9 mouse cellular contexts compared by ENCODE assay signal in the genomic region with DNA sequence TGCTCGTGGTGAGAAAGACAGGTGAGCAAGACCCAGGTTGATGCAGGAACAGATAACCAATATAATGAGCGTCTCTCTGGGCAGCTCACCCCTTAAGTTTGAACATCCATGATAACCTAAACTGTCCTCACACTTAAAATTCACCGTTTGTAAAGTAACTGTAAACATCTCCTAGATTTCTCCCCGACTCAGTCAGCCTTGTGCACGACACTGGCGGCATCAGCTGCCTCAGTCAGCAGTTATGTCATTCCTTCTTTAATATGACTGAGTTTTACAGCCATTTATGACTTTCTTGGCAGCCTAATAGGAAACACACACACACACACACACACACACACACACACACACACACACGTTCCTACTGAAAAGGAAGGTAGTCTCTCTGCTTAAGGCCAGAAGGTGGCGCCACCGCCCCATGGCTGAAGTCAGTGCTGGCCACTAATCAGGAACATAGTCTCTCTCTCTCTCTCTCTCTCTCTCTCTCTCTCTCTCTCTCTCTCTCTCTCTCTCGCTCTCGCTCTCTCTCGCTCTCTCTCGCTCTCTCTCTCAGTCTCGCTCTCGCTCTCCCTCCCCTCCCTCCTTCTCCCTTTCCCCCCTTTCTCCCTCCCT.
A peak's percentile ranks its signal among the peaks of the same experiment; 100 is the strongest.
DNase-seq lines count a peak whose midpoint lies in the region; TF ChIP-seq lines count a peak whose summit lies in the region.
"Had no signal": no experiment of that assay in that cellular context is flagged by ENCODE, and none has a peak within 500 bp of the region (broad histone marks: within the 10 kb centered on the region; RNA-seq: fewer than 3 reads in every experiment).

No protein-coding gene starts in this region.

- TF ChIP-seq POLR2A in embryonic fibroblast, embryonic 13.5 days (IDR thresholded peaks at IDR 0.05; ENCODE audit: low read depth, low read length) = no peak

- intact Hi-C loops in heart, postnatal 14 days (cut with DNase I) = loop anchor here (5.0 to 10.0 kb wide), 5 partner anchors 186 to 1143 kb away; no protein-coding TSS in a partner anchor

- TF ChIP-seq CTCF in embryonic fibroblast, embryonic 13.5 days (IDR thresholded peaks at IDR 0.05; ENCODE audit: borderline replicate concordance, insufficient read depth, low read length) = peak; percentile 94

- no peak overlapping the region for H3K4me3 ChIP-seq in embryonic fibroblast, embryonic 13.5 days (ENCODE audit: insufficient read depth, low read length)
- H3K4me3 ChIP-seq: liver, embryonic 15.5 days had no signal

- H3K4me1 ChIP-seq in embryonic fibroblast, embryonic 13.5 days (ENCODE audit: control insufficient read depth, insufficient read depth, low read length) = no peaks in the 10 kb centered on the region; the same call in 1 of the 2 replicates
- H3K4me1 ChIP-seq: liver, embryonic 15.5 days had no signal

- H3K27ac ChIP-seq in embryonic fibroblast, embryonic 13.5 days (ENCODE audit: insufficient read depth, low read length) = no peak overlapping the region
- H3K27ac ChIP-seq: liver, embryonic 15.5 days had no signal

- DNase-seq in ES-CJ7 (ENCODE audit: low read depth, low spot score) = peak; percentile 59
- DNase-seq in adrenal gland, postnatal 4 days (ENCODE audit: low spot score in 2 of 2) = peak; percentile 26 to 31
- peak; percentile 53 to 77 for DNase-seq in heart, postnatal 14 days
- DNase-seq in layer of hippocampus, adult 8-10 months (ENCODE audit: low spot score in 2 of 2) = peak; percentile 30 to 68
- peak; percentile 54 for DNase-seq in lung, postnatal 14 days
- peak; percentile 89 for DNase-seq in retina, postnatal 1 day
- peak; percentile 26 for DNase-seq in yolk sac, embryonic 10.5 days (ENCODE audit: low spot score)

Comparison
In these comparisons a context has a peak if more than half of its experiments do, and no peak if none do; other contexts are left out.
1. DNase-seq: peak in every context shown above with its lines; median percentile 89 in retina, postnatal 1 day; 65 in heart, postnatal 14 days; 59 in ES-CJ7; 54 in lung, postnatal 14 days; 49 in layer of hippocampus, adult 8-10 months; 28 in adrenal gland, postnatal 4 days; 26 in yolk sac, embryonic 10.5 days.